Mouse (Mus musculus) NIH3T3 (cell line): Measurements from ENCODE around the gene Lman1l.

ENCODE experiments used
- DNase-seq: peaks from one replicate; pipeline ENCODE4 v3.0.0-alpha.2; 2012; ENCODE audit warnings: low read depth

The Lman1l gene

GRCm38 (mm10) chr9:57617556-57618169, 2.9 kb downstream of the Lman1l start:
- no peak for DNase-seq

GRCm38 (mm10) chr9:57614786-57615185, 5.8 kb downstream of the Lman1l start:
- peak; percentile 58 for DNase-seq

DNA sequence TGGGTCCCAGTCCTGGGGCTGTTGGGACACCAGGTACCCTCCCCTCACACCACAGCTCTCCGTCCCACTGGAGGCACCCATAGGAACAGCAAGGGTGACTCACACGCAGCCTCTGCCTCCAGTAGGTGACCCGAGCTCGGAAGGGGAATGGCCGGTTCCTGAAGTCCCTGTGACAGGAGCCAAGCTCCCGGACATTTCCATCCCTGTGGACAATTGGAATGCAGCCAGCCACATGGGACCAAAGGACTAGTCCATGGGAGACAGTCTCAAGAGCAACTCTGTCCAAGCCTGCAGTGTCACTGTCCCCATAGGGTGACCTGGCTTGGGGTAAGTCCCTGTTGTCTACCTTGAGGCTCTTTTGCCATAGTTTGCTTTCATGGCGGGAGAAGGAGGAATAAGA, 6.6 kb downstream of the Lman1l start:
- no peak for DNase-seq

DNA sequence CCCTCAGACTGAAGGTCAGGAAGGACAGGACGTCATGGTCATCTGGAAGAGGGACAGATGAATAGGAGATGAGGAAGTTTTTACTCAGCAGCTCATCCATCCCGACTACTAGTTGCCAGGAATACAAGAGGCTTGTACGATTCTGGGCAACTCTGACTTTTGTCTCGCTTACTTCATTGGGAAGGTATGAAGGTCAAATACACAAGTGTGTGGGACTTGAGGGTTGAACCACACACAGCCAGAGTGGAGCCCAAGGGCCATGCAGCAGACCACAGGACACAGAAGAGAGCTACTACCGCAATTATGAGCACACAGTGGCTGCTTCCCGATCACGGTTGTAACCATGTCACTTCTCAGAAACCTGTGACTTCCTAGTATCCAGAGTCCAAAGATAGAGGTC, 8.0 kb downstream of the Lman1l start:
- peak; percentile 45 for DNase-seq

DNA sequence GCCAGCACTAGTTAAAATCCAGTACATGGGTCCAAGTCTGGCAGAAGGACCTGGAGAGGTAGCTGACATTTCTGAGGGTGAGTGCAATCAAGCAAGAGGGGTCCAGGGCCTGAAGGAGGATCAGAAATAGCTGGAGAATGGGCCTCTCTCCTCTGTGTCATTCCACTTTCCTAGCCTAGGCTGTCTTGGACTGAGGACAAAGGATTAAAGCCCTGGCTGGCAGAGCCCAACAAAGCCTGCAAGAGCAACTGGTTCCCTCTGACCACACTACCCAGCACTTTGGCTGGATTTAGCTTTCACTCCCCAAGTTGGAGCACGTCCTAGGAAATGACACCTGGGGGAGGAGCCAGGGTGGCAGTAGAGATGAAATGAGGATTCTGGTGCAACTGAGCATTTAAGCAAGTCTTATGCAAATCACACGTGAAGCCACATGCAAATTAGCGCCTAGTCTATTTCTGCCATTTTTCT, 10.2 kb downstream of the Lman1l start:
- peak; percentile 39 for DNase-seq

DNA sequence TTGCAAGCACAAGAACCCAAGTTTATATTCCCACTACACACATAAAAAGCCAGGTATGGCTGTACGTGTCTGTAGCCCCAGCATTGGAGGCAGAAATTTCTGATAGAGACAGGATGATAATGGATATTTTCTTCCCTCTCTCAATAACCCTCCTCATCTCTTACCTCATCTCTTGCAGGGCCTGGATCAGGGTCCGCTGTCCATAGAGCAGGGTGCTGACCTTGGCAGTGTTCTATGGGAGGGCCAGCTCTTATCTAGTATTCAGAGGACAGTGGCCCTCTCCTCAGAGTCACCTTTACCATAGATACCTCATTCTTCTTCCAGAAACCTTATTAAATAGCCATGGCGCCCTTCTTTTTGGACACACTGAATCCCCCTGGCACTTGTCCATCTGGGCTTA, 10.8 kb downstream of the Lman1l start:
- no peak for DNase-seq

DNA sequence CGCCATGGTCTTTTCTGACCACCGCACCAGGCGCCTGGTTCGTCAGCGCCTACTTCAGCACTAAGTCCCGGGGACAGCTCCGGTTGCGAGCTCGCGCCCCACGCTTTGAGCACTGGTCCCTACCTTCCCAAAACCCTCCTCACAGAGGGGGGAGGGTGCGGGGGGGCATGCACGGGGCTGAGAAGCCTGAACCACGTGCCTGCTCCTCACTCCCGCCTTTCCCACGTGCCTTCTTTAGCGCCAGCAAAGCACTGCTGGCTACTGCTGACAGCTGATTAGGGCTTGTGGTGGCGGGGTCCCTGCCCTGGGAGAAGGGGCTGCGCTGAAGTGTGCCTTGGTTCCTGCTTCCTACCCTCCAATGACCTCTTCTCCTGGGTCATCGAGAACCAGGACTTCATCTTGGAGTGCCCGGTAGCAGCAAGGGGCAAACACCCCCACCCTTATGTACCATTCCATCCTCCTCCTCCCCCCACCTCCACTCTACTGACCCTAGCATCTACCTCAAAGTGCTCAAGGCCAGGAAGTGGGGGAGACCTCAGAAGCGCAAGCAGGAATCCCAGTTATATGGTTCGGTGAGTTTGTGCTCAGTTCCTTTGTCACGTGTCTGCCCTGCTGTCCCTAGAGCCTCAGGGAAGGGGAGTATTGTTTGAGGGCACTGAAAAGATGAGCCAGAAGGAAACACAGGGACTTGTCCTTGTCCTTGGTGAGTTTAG, 14.3 kb downstream of the Lman1l start, which contains the start of gene Cplx3:
TSS of gene Cplx3 (minus strand) at position 143 of the 713 bp plus-strand sequence.
- peak; percentile 36 for DNase-seq

DNA sequence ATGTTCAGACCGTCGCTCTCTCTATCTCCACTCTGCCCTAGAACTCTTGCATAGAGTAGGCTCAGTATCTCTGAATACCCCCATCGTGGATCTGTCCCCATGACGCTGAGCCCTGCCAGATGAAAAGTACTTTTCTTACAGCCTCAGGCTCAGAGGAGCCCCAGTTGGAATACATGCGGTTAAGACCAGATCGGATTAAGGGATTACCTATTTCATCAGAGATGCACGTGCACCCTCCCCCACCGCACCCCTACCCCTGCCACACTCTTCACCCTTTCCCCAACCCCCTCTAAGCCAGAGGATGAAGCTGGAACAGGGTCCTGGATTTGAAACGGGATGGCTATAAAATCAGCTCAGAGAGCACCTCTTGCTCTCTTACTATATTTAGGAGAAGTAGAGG, 15.1 kb downstream of the Lman1l start:
- DNase-seq: no peak

- no peak for DNase-seq
Measured at GRCm38 (mm10) chr9:57604875-57605274, 15.7 kb downstream of the Lman1l start.

DNA sequence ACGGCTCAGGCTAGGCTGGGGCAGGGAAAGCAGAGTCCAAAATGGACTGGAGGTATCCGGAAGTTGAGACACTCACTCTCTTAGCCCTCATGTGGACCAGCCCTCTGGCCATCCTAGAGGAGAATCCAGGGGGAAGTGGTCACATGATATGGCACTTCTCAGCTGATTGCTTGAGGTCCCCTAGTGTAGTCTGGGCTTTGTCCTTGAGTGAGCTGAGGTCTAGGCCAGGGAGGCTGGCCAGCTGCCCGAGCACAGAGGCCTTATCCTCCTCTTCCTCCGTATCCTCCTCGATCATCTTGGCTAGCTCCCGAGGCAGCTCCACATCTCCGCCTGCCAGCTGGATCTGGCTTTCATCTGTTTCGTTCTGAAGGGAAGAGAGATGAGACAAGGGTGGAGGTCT, 18.5 kb downstream of the Lman1l start:
- no peak for DNase-seq

- peak; percentile 71 for DNase-seq
Measured at GRCm38 (mm10) chr9:57601353-57601706, 19.2 kb downstream of the Lman1l start.

GRCm38 (mm10) chr9:57600620-57601352, 19.8 kb downstream of the Lman1l start:
- DNase-seq: peak; percentile 54

- no peak for DNase-seq
Measured at GRCm38 (mm10) chr9:57598851-57599563, 21.6 kb downstream of the Lman1l start.

DNA sequence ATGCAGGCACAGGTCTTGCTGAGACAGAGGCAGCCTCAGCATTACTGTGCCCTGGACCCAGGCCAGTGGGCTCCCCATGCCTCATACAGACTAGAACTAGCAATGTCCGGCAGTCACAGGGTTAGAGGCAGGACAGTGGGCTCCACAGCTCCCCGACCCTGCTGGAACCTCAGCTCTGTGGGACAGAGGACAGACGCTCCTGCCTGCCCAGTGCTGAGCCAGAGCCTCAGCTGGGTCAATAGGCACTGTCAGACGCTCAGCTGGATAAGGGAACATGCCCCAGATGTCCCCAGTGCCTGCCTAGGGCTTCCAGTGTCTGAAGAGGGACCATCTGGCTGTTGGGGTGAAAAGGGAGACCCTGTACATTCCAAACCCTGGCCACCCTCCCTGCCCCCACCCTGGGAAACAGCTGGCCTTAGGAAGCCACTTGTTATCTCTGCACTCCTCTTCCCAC, 22.6 kb downstream of the Lman1l start:
- DNase-seq: no peak

DNA sequence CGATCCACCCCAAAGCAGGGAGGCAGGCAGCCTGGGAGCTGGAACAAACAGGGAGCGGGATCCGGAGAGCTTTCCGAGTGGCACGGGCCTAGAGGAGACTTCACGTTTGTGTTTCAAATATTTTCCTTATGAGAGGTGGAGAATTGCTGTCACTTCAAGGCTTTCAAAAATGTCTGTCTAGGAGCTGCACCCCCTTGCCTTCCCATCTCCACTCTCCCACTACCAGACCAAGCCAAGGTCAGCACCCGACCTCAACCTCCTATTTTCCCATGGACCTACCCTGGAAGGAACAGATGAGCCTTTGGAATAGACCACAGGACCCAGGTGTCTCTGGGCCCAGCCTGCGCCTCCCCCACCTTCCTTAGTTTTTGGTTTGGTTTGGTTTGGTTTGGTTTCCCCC, 23.3 kb downstream of the Lman1l start:
- no peak for DNase-seq

GRCm38 (mm10) chr9:57594174-57594509, 26.4 kb downstream of the Lman1l start:
- no peak for DNase-seq

GRCm38 (mm10) chr9:57593454-57594173, 27.0 kb downstream of the Lman1l start:
- DNase-seq: no peak

- DNase-seq: peak; percentile 65
Measured at GRCm38 (mm10) chr9:57590726-57591125, 29.8 kb downstream of the Lman1l start.

- peak; percentile 82 for DNase-seq
Measured at GRCm38 (mm10) chr9:57589224-57590126, 31.1 kb downstream of the Lman1l start, which contains the start of gene Ulk3. Ulk3 (plus strand) TSS chr9:57589452.

GRCm38 (mm10) chr9:57584991-57585390, 35.6 kb downstream of the Lman1l start:
- no peak for DNase-seq
